Mouse (Mus musculus) NIH3T3 (cell line): ENCODE data around the gene Nrp2.

Source experiments
- DNase-seq: peaks from one replicate; pipeline ENCODE4 v3.0.0-alpha.2; 2012; ENCODE audit warnings: low read depth

Gene Nrp2

GRCm38 (mm10) chr1:62820170-62820569, 117.1 kb downstream of the Nrp2 start:
- DNase-seq = peak; percentile 54

DNA sequence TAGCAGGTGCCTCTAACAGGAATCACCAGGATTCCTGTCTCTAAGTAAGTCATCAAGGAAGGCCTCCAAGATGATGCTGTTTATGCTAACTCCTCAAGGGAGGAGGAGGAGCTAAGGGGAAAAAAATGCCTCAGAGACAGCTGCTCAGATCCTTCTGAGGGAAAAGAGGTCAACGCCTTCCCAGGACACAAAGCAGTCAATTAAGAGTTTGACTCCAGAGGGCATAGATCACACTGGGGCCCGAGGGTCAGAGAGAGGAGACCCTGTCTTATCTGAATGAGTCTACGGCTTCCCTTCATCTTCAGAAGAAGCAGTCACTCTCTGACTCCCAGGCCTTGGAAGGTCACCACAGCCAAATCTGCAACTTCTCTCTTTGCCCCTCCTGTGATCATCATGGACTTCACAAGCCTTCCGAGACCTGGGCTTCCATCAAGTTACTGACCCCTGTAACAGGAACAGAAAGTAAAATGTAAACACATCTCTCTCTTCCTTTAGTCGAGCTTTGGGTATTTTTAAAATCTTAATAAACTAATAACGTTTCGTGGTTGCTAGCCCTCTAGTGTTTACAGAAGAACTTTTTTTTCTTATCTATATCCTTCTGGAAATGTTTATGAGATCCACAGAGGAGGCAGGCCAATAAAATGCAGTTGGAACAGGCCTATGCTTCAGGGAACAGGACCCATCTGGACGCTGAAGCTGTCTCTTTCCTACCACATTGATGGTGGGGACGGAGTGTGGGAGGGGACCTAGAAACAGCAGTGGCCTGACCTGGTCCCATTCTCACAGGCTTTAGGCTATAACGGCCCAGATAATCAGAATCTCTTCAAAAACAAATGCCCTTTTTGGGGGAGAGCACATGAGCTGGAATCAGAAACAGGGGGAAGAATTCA, 118.7 kb downstream of the Nrp2 start:
- peak; percentile 24 for DNase-seq

GRCm38 (mm10) chr1:62823549-62824195, 120.6 kb downstream of the Nrp2 start:
- peak; percentile 87 for DNase-seq

DNA sequence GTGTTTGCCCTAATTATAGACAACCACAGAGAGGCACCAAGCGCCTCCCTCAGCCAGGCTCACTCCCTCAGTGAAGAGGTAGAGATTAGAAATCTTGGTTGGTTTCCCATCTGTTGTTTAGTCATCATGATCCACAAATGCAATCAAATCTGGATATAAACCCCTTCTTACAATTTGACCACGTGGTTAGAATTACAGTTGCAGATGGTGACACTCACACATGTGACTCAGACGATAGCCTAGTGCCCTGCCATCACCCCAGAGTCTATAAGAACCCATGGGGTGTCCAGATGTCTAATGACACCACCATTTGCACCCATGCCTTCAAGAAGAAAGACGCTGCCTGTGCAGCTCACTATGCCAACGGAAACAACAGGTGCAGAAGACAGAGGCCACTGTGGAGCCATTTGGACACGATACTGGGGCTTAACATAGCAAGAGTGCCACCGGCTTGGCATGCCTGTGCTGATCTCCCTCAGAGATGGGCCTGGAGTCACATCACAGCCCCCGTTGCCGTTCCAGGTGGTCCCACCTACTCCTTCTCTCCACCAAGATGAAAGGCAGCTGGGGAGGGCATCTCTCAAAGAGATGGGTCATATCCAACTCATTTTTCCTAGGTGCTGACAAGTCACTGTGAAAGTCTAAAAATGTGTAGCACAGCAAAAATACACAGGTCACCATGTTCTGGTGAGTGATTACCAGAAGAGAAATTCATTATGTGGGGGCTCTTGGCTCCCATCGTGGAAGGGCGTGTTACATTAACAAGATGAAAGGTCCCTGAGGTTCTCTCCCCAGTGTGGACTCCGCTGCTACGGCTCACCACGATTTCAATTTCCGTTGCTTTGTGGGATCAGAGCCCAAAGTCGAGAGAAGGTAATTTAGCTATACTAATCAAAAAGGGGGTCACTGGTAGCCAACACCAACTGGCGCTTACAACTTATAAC, 123.0 kb downstream of the Nrp2 start:
- no peak for DNase-seq

- DNase-seq = no peak
Observed at GRCm38 (mm10) chr1:62827316-62827715, 124.2 kb downstream of the Nrp2 start.

- no peak for DNase-seq
Observed at GRCm38 (mm10) chr1:62828156-62828555, 125.1 kb downstream of the Nrp2 start.

DNA sequence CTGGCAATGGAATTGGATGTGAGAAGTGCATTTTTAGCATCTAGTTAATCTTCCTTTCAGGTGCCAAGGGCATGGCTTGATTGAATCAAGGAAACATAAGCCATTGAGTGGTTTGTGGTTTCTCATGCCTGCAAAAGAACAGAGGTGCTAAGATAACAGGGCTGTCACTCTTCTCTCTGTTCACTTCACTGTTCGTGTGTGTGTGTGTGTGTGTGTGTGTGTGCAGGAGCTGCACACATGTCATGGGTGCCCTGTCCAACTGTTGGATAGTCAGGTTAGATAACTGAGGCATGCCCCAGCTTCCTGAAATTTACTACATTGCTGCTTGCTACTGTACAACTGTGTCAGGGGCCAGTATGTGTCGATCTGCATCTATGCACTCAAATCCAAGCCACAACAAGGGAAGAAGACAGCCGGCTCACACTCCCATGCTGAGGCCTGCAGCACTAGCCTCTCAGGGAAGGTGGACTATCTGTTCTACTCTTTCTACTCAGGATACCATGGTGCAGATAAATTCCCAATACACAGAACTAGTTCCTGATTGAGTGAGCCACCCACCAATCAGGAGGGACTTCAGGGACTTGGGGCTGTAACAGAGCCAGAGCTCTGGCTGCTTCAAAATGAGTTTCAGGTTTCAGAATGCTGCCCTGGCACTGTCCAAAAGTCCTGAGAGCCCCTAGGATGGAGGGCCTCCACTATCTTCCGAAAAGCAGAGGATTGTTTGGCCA, 126.8 kb downstream of the Nrp2 start:
- DNase-seq = peak; percentile 52

GRCm38 (mm10) chr1:62830418-62830769, 127.3 kb downstream of the Nrp2 start:
- no peak for DNase-seq

DNA sequence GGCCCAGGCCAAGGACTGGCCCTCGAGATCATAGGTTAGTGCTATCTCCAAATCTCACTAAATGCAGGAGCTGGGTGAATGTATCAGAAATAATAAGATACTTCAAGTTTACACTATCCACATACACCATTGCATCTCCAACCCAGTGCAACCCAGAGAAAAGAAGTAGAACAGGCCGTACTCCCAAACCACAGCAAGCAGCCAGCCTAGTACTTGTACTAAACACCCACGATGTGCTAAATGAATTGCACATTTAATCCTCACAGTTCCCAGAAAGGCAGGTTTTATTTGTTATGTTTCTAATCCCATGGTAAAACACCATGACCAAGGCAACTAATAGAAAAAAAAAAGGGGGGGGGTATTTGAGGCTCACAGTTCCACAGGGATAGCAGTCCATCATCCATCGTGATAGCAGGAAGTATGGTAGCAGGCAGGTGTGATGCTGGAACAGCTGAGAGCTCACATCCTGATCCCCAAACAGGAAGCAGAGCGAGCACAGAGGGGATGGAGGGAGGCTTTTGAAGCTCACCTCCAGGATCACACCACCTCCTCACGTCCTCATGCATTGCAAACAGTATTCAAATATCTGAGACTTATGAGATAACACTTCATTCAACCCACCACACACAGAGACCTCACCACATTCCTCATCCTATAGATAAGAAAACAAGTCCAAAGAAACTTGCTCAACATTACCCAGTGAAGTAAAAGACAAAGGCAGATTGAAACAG, 128.8 kb downstream of the Nrp2 start:
- no peak for DNase-seq

GRCm38 (mm10) chr1:62833356-62833755, 130.3 kb downstream of the Nrp2 start:
- DNase-seq = no peak

DNA sequence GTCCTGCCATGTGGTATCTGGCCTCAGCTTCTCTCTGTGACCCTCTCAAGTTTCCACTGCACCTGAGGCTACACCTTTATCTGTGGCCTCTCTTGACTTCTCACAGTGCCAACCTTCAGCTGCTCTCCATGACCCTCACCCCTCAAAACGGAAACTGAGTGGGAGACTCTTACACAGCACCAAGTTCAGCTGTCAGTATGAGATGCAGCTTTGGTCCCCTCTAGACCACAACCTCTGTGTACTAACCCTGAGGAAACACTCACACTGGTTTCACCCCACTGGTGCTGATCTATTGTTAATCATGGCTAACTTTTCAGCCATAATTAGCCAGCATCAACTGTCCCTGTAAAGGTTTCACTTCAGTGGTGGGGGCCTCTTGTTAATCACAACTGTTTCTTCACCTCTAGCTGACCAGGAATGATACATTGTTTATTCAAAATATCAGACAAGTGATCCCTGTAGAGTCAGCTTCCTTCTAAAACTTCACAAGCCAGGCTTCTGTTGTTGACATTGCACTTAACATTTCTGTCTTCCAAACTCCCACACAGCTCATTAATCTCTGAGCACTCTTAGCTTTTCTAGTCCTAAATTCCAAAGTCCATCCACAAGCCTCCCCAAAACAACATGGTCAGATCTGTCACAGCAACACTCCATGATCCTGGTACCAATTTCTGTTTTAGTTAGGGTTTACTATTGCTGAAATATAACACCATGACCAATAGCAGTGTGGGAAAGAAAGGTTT, 131.5 kb downstream of the Nrp2 start:
- no peak for DNase-seq

GRCm38 (mm10) chr1:62838083-62838482, 135.0 kb downstream of the Nrp2 start:
- no peak for DNase-seq

DNA sequence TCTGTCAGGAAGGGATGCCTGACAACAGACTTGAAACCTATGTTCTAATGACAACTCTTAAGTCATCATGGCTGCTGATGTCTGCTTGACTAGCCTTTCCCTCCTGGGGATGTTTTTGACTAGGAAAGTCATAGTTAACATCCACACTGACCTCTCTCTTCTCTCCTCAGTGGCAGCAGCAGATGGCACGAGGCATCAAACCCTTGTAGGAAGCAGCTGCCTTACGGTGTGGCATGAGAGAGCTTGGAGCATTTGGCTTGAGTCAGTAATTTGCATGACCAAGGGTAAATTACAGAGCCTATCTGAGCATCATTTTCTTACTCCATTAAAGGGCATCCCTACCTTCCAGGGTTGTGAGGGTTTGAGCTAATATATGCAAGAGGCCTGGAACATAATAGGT, 135.5 kb downstream of the Nrp2 start:
- no peak for DNase-seq

GRCm38 (mm10) chr1:62843215-62843614, 140.1 kb downstream of the Nrp2 start:
- no peak for DNase-seq

DNA sequence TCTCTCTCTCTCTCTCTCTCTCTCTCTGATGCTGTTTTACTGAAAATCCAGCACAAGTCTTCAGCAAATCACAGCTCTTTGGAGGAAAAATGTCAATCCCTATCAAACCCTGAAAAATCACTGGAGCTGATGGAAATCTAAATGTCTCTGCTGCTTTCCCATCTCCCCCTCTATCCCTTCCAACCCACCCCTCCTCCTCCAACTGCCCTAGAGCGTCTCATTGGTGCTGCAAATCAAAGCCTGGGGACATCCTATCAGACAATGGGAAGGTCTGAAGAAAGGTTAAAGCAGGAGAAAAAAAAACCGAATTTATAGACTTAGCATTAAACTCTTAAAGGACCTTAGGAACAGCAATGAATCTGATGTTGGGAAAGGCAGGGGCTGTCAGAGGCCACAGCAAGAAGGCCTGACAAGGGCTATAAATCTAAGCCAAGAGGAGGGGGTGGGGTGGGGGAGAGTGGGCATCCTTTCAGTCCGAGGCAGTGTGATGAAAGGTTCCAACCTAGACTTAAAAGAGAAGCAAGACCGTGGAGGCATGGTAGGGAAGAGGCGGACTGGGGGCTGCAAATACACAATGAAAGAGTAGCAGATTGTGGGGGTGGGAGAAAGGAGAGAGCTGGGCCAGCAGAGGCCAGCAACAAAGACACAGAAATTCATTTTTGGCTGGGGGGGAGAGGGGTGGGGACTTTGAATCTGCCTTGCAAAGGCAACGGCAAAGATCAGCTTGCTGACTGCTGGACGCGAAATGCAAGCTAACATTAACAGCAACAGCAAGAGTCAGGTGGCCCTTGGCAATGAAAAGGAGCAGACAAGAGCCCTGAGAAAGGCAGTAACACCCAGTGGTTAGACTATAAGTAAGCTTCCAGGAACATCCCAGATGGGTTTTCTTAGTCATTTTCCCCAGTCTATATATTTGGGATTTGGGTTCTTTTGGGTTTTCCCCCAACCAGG, 148.2 kb downstream of the Nrp2 start:
- peak; percentile 11 for DNase-seq

GRCm38 (mm10) chr1:62853362-62853761, 150.3 kb downstream of the Nrp2 start:
- peak; percentile 14 for DNase-seq

DNA sequence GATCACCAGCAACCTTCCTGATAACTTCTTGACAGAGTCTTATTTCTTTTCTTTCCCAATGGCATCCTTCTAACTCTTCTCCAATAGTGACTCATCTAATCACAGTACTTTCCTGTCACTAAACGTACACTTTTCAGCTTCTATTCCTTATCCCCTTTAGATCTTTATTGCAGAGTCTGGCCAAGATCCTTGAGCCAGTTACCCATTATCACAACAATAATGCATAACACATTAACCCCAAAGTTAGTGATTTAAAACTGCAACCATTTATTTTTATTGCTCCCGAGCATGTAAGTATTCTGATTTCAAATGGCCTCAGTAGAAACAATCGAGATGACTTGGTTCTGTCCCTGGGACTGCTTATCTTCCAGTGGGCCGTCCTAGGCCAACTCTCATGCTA, 150.9 kb downstream of the Nrp2 start:
- DNase-seq = no peak

DNA sequence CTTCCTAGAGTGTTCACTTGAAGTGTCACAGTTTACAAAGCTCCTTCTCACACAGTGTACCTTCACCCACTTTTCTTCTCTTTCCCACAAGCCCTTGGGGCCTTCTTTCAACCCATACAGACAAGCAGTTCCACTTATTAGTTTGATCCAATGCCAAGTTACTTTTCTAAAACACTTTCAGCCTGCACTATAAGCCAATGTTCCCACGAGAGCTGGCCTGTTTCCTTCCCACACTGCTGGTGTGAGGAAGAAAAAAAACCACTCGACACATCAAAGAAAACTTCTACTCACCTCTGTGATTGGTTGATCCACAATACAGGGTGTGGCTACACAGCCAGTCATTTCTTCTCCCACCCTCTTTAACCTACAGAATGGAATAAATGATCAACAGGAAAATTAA, 156.0 kb downstream of the Nrp2 start:
- no peak for DNase-seq
